Mouse (Mus musculus) bone marrow macrophage, adult 2 months (primary cell): ENCODE measurements around the gene Fosl2.

Source experiments
- CTCF ChIP-seq: IDR thresholded peaks from 2 replicates; pipeline ENCODE4 v1.5.1; 2012; ENCODE audit warnings: low read depth, mild to moderate bottlenecking, low read length, moderate library complexity
- POLR2A ChIP-seq: IDR thresholded peaks from 2 replicates; pipeline ENCODE4 v1.6.1; 2012; ENCODE audit warnings: mild to moderate bottlenecking, low read depth, low read length, borderline replicate concordance

GRCm38 (mm10) chr5:32122363-32122762, 13.2 kb upstream of the Fosl2 start:
- TF ChIP-seq POLR2A (no peak), CTCF (no peak)
